8 mouse cellular contexts compared by ENCODE assay signal in the genomic region with DNA sequence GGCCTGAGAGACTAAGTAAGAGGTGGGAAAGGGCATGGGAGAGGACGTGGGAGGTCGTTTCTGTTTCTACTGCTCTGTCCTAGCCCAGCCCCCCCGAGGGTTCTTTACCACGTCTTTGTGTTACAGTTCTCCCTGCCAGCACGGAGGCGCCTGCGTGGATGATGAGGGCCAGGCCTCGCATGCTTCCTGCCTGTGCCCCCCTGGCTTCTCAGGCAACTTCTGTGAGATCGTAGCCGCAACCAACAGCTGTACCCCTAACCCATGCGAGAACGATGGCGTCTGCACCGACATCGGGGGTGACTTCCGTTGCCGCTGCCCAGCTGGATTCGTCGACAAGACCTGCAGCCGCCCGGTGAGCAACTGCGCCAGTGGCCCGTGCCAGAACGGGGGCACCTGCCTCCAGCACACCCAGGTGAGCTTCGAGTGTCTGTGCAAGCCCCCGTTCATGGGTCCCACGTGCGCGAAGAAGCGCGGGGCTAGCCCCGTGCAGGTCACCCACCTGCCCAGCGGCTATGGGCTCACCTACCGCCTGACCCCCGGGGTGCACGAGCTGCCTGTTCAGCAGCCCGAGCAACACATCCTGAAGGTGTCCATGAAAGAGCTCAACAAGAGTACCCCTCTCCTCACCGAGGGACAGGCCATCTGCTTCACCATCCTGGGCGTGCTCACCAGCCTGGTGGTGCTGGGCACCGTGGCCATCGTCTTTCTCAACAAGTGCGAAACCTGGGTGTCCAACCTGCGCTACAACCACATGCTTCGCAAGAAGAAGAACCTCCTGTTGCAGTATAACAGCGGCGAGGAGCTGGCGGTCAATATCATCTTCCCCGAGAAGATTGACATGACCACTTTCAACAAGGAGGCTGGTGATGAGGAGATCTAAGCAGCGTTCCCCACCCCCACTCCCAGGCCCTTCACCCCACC. TPM values are rescaled to one million over a fixed set of nuclear protein-coding genes. Genes with fewer than 3 reads are reported as not detected.
A peak's percentile ranks its signal among the peaks of the same experiment; 100 is the strongest.
DNase-seq lines count a peak whose midpoint lies in the region; ATAC-seq and TF ChIP-seq lines count a peak whose summit lies in the region.

No protein-coding gene starts in this region.

- H3K9ac ChIP-seq in heart, embryonic 14.5 days (ENCODE audit: low read length), result peak overlapping the region; percentile 9; the same call in 1 of the 2 replicates
- peak overlapping the region; percentile 37 for H3K9ac ChIP-seq in embryonic facial prominence, embryonic 14.5 days (ENCODE audit: low read depth, low read length)

- no peak for TF ChIP-seq POLR2A in olfactory bulb, adult 2 months (IDR thresholded peaks at IDR 0.05; ENCODE audit: insufficient read depth, low read depth, low read length)

- H3K36me3 ChIP-seq in heart, embryonic 14.5 days (ENCODE audit: control insufficient read depth, insufficient read depth, low read length), result no peaks in the 10 kb centered on the region
- H3K36me3 ChIP-seq in embryonic facial prominence, embryonic 14.5 days (ENCODE audit: control insufficient read depth, insufficient read depth, low read length), result peaks cover 9% of the 10 kb centered on the region
- H3K36me3 ChIP-seq in limb, embryonic 10.5 days, result peaks cover 10% of the 10 kb centered on the region

- no peak overlapping the region for H3K27ac ChIP-seq in heart, embryonic 14.5 days (replicated peaks in 1 of 2; ENCODE audit: control insufficient read depth in 1 of 2, insufficient read depth in 1 of 2, low read depth in 2 of 2, low read length in 2 of 2)
- no peak overlapping the region for H3K27ac ChIP-seq in embryonic facial prominence, embryonic 14.5 days (replicated peaks; ENCODE audit: low read depth, low read length)
- peak overlapping the region; percentile 68 for H3K27ac ChIP-seq in limb, embryonic 10.5 days
- no peak overlapping the region for H3K27ac ChIP-seq in olfactory bulb, adult 2 months (ENCODE audit: insufficient read depth, low read depth, low read length)

- TF ChIP-seq CTCF in olfactory bulb, adult 2 months (IDR thresholded peaks at IDR 0.05; ENCODE audit: insufficient read depth, low read depth, low read length), result no peak

- ATAC-seq in heart, embryonic 14.5 days (ENCODE audit: insufficient number of reproducible peaks, insufficient read depth, low FRiP score, low read depth), result no peak
- no peak for ATAC-seq in embryonic facial prominence, embryonic 14.5 days (ENCODE audit: low read depth)

- 31% methylated on average over 49 of the region's 49 CpGs for WGBS in heart, embryonic 14.5 days
- WGBS in embryonic facial prominence, embryonic 14.5 days, result 41% methylated on average over 35 of the region's 49 CpGs
- WGBS in limb, embryonic 10.5 days, result 38% methylated on average over 49 of the region's 49 CpGs
- 43% methylated on average over 49 of the region's 49 CpGs for WGBS in olfactory bulb, adult 2 months

- peak overlapping the region; percentile 56 for H3K4me2 ChIP-seq in heart, embryonic 14.5 days (ENCODE audit: low read length)
- peak overlapping the region; percentile 44 for H3K4me2 ChIP-seq in embryonic facial prominence, embryonic 14.5 days (ENCODE audit: low read depth, low read length)

- H3K27me3 ChIP-seq in heart, embryonic 14.5 days (ENCODE audit: control insufficient read depth, insufficient read depth, low read length), result peaks cover 62% of the 10 kb centered on the region
- peaks cover 31% of the 10 kb centered on the region for H3K27me3 ChIP-seq in embryonic facial prominence, embryonic 14.5 days (replicated peaks; ENCODE audit: control insufficient read depth, insufficient read depth, low read length)
- H3K27me3 ChIP-seq in limb, embryonic 10.5 days (ENCODE audit: low read depth, poor library complexity, severe bottlenecking), result peaks cover 63% of the 10 kb centered on the region

- H3K4me3 ChIP-seq in heart, embryonic 14.5 days (ENCODE audit: control insufficient read depth in 1 of 2, insufficient read depth in 1 of 2, low read depth in 1 of 2, low read length in 2 of 2), result peak overlapping the region; percentile 24 to 33
- H3K4me3 ChIP-seq in embryonic facial prominence, embryonic 14.5 days (ENCODE audit: low read depth, low read length), result peak overlapping the region; percentile 20
- H3K4me3 ChIP-seq in limb, embryonic 10.5 days, result peak overlapping the region; percentile 28
- peak overlapping the region; percentile 7; the same call in 1 of the 2 replicates for H3K4me3 ChIP-seq in olfactory bulb, adult 2 months (ENCODE audit: insufficient read depth, low read depth, low read length)

- H3K4me1 ChIP-seq in heart, embryonic 14.5 days (ENCODE audit: control insufficient read depth in 2 of 2, insufficient read depth in 2 of 2, low read length in 2 of 2), result peaks cover 5 to 8% of the 10 kb centered on the region in 2 experiments; a peak in 2 of 4 replicates
- H3K4me1 ChIP-seq in embryonic facial prominence, embryonic 14.5 days (ENCODE audit: control insufficient read depth, insufficient read depth, low read length), result peaks cover 29% of the 10 kb centered on the region
- H3K4me1 ChIP-seq in limb, embryonic 10.5 days, result peaks cover 55% of the 10 kb centered on the region
- H3K4me1 ChIP-seq in olfactory bulb, adult 2 months (ENCODE audit: control insufficient read depth, insufficient read depth, low read length), result peaks cover 6% of the 10 kb centered on the region; the same call in 1 of the 2 replicates

- H3K9me3 ChIP-seq in heart, embryonic 14.5 days (ENCODE audit: control insufficient read depth, low read length), result no peaks in the 10 kb centered on the region
- H3K9me3 ChIP-seq in embryonic facial prominence, embryonic 14.5 days (ENCODE audit: control insufficient read depth, low read length), result no peaks in the 10 kb centered on the region
- H3K9me3 ChIP-seq in limb, embryonic 10.5 days (replicated peaks), result no peaks in the 10 kb centered on the region

- DNase-seq in heart, postnatal 4 days, result no peak
- peak; percentile 59 for DNase-seq in embryonic facial prominence, embryonic 14.5 days (ENCODE audit: low spot score)
- DNase-seq in limb, embryonic 10.5 days (ENCODE audit: low spot score), result peak; percentile 52
- DNase-seq in testis, postnatal 14 days (ENCODE audit: low spot score), result no peak
- no peak for DNase-seq in yolk sac, embryonic 10.5 days (ENCODE audit: low spot score)
- no peak for DNase-seq in adipocyte (ENCODE audit: low spot score)

RNA-seq across cellular contexts. Expression of a gene that starts 7.1 kb away (rescaled TPM):
- 64.2 and 84.4 TPM in 2 replicates for polyA plus RNA-seq in heart, embryonic 14.5 days (2014; fragmentation: Nextera tagmentation; extraction: Ambion mirVana)
- 10 to 100 TPM; 66.1 to 72.8 TPM for total RNA-seq in heart, postnatal 4 days (2021)
- 918 and 968 TPM in 2 replicates for polyA plus RNA-seq in embryonic facial prominence, embryonic 14.5 days (2014; fragmentation: Nextera tagmentation; extraction: Ambion mirVana)
- 106 and 159 TPM in 2 replicates for polyA plus RNA-seq in limb, embryonic 10.5 days (2016; fragmentation: Nextera tagmentation; extraction: Ambion mirVana)
- not detected in 2 replicates for polyA plus RNA-seq in olfactory bulb, adult 2 months (2012; ENCODE audit: insufficient read depth, insufficient read length, low replicate concordance, missing spikeins)

Comparison
In these comparisons a context has a peak if more than half of its experiments do, and no peak if none do; other contexts are left out.
1. DNase-seq: peak in embryonic facial prominence, embryonic 14.5 days (single experiment) and limb, embryonic 10.5 days (single experiment); none in heart, postnatal 4 days (single experiment), testis, postnatal 14 days (single experiment), yolk sac, embryonic 10.5 days (single experiment) and adipocyte (single experiment).
2. RNA of a gene that starts 7.1 kb away (polyA plus RNA-seq): 918 to 968 TPM in embryonic facial prominence, embryonic 14.5 days, 106 to 159 TPM in limb, embryonic 10.5 days and 64.2 to 84.4 TPM in heart, embryonic 14.5 days; not detected in olfactory bulb, adult 2 months; every median in the first group is over 10 times any median in the second.
3. Peak in every context shown above with its lines, with median percentiles within 50 percentile points of each other: H3K4me3 ChIP-seq.